ENCODE assay signal across 8 mouse cellular contexts in genomic region chr15:12010602-12011044, GRCm38 (mm10). TPM values are rescaled to one million over a fixed set of nuclear protein-coding genes. Genes with fewer than 3 reads are reported as not detected.
A peak's percentile ranks its signal among the peaks of the same experiment; 100 is the strongest.
DNase-seq lines count a peak whose midpoint lies in the region; ATAC-seq lines count a peak whose summit lies in the region.

No protein-coding gene starts in this region.

- H3K27ac ChIP-seq in brown adipose tissue, adult 24 weeks (replicated peaks; ENCODE audit: low read depth, low read length), result no peak overlapping the region
- no peak overlapping the region for H3K27ac ChIP-seq in hindbrain, embryonic 13.5 days
- H3K27ac ChIP-seq in liver, embryonic 13.5 days, result no peak overlapping the region
- no peak overlapping the region for H3K27ac ChIP-seq in neural tube, embryonic 15.5 days (replicated peaks)

- ATAC-seq in hindbrain, embryonic 13.5 days (ENCODE audit: low FRiP score), result no peak
- no peak for ATAC-seq in liver, embryonic 13.5 days (ENCODE audit: low read depth)
- ATAC-seq in neural tube, embryonic 15.5 days (ENCODE audit: low FRiP score), result no peak

- no peaks in the 10 kb centered on the region for H3K36me3 ChIP-seq in hindbrain, embryonic 13.5 days
- H3K36me3 ChIP-seq in liver, embryonic 13.5 days, result no peaks in the 10 kb centered on the region
- no peaks in the 10 kb centered on the region for H3K36me3 ChIP-seq in neural tube, embryonic 15.5 days

- H3K4me3 ChIP-seq in brown adipose tissue, adult 24 weeks (ENCODE audit: insufficient read depth, low read depth, low read length), result peak overlapping the region; percentile 40
- H3K4me3 ChIP-seq in hindbrain, embryonic 13.5 days, result peak overlapping the region; percentile 15; the same call in 1 of the 2 replicates
- H3K4me3 ChIP-seq in liver, embryonic 13.5 days (replicated peaks), result peak overlapping the region; percentile 33
- H3K4me3 ChIP-seq in neural tube, embryonic 15.5 days (replicated peaks), result peak overlapping the region; percentile 21

- H3K27me3 ChIP-seq in hindbrain, embryonic 13.5 days, result no peaks in the 10 kb centered on the region
- peaks cover 7% of the 10 kb centered on the region; the same call in 1 of the 2 replicates for H3K27me3 ChIP-seq in liver, embryonic 13.5 days
- no peaks in the 10 kb centered on the region for H3K27me3 ChIP-seq in neural tube, embryonic 15.5 days (replicated peaks)

- H3K9me3 ChIP-seq in hindbrain, embryonic 13.5 days, result no peaks in the 10 kb centered on the region
- no peaks in the 10 kb centered on the region for H3K9me3 ChIP-seq in liver, embryonic 13.5 days (replicated peaks)
- H3K9me3 ChIP-seq in neural tube, embryonic 15.5 days (replicated peaks), result no peaks in the 10 kb centered on the region

- H3K4me1 ChIP-seq in brown adipose tissue, adult 24 weeks (ENCODE audit: control insufficient read depth, insufficient read depth, insufficient read length, low read length), result no peaks in the 10 kb centered on the region
- H3K4me1 ChIP-seq in hindbrain, embryonic 13.5 days (replicated peaks), result no peaks in the 10 kb centered on the region
- H3K4me1 ChIP-seq in liver, embryonic 13.5 days (replicated peaks), result 0 out of 2 replicates have a peak, but pooled peaks cover 6% of the 10 kb centered on the region
- H3K4me1 ChIP-seq in neural tube, embryonic 15.5 days, result 0 out of 2 replicates have a peak, but pooled peaks cover 4% of the 10 kb centered on the region

- H3K4me2 ChIP-seq in hindbrain, embryonic 13.5 days, result peak overlapping the region; percentile 42
- peak overlapping the region; percentile 53 for H3K4me2 ChIP-seq in liver, embryonic 13.5 days
- H3K4me2 ChIP-seq in neural tube, embryonic 15.5 days, result peak overlapping the region; percentile 53

- WGBS in hindbrain, embryonic 13.5 days, result 54% methylated on average over 18 of the region's 18 CpGs
- 15% methylated on average over 18 of the region's 18 CpGs for WGBS in liver, embryonic 13.5 days (ENCODE audit: insufficient replicate concordance)
- WGBS in neural tube, embryonic 15.5 days, result 44% methylated on average over 18 of the region's 18 CpGs

- peak; percentile 19 for DNase-seq in adrenal gland, postnatal 14 days
- DNase-seq in adrenal gland, postnatal 4 days (ENCODE audit: low spot score in 2 of 2), result no peak
- DNase-seq in liver, embryonic 13.5 days, result no peak
- no peak for DNase-seq in urinary bladder, postnatal 36 days (ENCODE audit: low spot score in 2 of 2)
- DNase-seq in layer of hippocampus, adult 18-20 months (ENCODE audit: low spot score in 2 of 2), result no peak

- H3K9ac ChIP-seq in hindbrain, embryonic 13.5 days, result no peak overlapping the region
- no peak overlapping the region for H3K9ac ChIP-seq in liver, embryonic 13.5 days
- no peak overlapping the region for H3K9ac ChIP-seq in neural tube, embryonic 15.5 days (replicated peaks)

RNA-seq across cellular contexts. Expression of gene Sub1, which starts 13.8 kb away (rescaled TPM):
- 251 and 264 TPM in 2 replicates for total RNA-seq in adrenal gland, postnatal 14 days (2021)
- total RNA-seq in adrenal gland, postnatal 4 days (2021), result 100 to 1,000 TPM; 264 to 270 TPM
- 220 and 238 TPM in 2 replicates for polyA plus RNA-seq in brown adipose tissue, adult 24 weeks (2012; ENCODE audit: insufficient read depth, insufficient read length, missing spikeins)
- polyA plus RNA-seq in hindbrain, embryonic 13.5 days (2015; fragmentation: Nextera tagmentation; extraction: Ambion mirVana), result 618 and 623 TPM in 2 replicates
- polyA plus RNA-seq in liver, embryonic 13.5 days (2015; fragmentation: Nextera tagmentation; extraction: Ambion mirVana), result 383 and 465 TPM in 2 replicates
- polyA plus RNA-seq in neural tube, embryonic 15.5 days (2015; fragmentation: Nextera tagmentation; extraction: Ambion mirVana), result 575 TPM in 2 replicates
- 100 to 1,000 TPM; 336 to 350 TPM for total RNA-seq in layer of hippocampus, adult 18-20 months (2021)
